Mouse (Mus musculus): ENCODE measurements around the gene Mtif2.

GRCm38 (mm10) chr11:29538201-29538600, 12.0 kb downstream of the Mtif2 start:
- TF ChIP-seq CTCF (IDR thresholded peaks at IDR 0.05; ENCODE audit: insufficient read depth, low read depth, low read length) (no peak), POLR2A (IDR thresholded peaks at IDR 0.05; ENCODE audit: insufficient read depth, low read depth, low read length) (no peak)
